Mouse (Mus musculus): ENCODE results near the gene Rchy1. TPM values are rescaled to one million over a fixed set of nuclear protein-coding genes. Genes with fewer than 3 reads are reported as not detected.

Rchy1 gene
- total RNA-seq, 1 experiment: 31.6 TPM

DNA sequence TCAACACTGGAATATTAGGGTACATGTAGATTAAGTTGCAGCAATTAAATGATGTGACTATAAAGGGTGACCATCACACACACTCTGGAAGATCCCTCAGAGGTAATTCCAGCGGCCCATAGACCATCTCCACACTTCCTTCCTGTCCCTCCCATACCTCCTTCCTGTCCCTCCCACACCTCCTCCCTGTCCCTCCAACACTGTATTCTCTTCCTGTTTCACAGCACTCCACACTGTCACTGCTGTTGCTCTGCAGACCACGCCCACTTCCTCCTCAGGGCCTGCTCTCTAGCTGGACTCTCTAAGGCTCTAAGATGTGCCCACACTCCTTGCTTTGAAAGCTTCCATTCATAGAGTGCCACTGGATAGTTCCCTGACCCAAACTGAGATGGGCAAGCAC is 37.9 kb upstream of the Rchy1 start:
- TF ChIP-seq ZNF384 (IDR thresholded peaks at IDR 0.05; ENCODE audit: low read depth, low read length) (no peak), ZC3H11A (IDR thresholded peaks at IDR 0.05; ENCODE audit: borderline replicate concordance, low read depth, low read length) (no peak), HCFC1 (IDR thresholded peaks at IDR 0.05; ENCODE audit: borderline replicate concordance, insufficient read depth, low read length) (no peak), CHD2 (IDR thresholded peaks at IDR 0.05; ENCODE audit: low read depth, low read length) (no peak), MAFK (IDR thresholded peaks at IDR 0.05; ENCODE audit: insufficient read depth, low read depth, low read length) (no peak)
- Histone ChIP-seq H3K4me3 (ENCODE audit: insufficient read depth in 1 of 2, low read depth in 1 of 2, low read length in 2 of 2, poor library complexity in 1 of 2, severe bottlenecking in 1 of 2) (no peak overlapping the region), H3K27ac (ENCODE audit: insufficient read depth, low read depth, low read length, poor library complexity, severe bottlenecking) (no peak overlapping the region), H3K36me3 (ENCODE audit: control insufficient read depth, insufficient read depth, low read length, poor library complexity, severe bottlenecking) (no peaks in the 10 kb centered on the region), H3K9ac (ENCODE audit: insufficient read depth, low read depth, low read length, poor library complexity, severe bottlenecking) (no peak overlapping the region), H3K4me1 (ENCODE audit: control insufficient read depth in 2 of 2, insufficient read depth in 2 of 2, low read length in 2 of 2, poor library complexity in 1 of 2) (no peaks in the 10 kb centered on the region), H3K9me3 (ENCODE audit: control insufficient read depth, insufficient read depth, low read depth, low read length) (no peaks in the 10 kb centered on the region)
- no peak for DNase-seq (ENCODE audit: low read depth, low spot score)
- in situ Hi-C loops (cut with MboI; ENCODE audit: low sequenced_read_pairs in 2 of 2, unreplicated experiment in 2 of 2): no loop called here

DNA sequence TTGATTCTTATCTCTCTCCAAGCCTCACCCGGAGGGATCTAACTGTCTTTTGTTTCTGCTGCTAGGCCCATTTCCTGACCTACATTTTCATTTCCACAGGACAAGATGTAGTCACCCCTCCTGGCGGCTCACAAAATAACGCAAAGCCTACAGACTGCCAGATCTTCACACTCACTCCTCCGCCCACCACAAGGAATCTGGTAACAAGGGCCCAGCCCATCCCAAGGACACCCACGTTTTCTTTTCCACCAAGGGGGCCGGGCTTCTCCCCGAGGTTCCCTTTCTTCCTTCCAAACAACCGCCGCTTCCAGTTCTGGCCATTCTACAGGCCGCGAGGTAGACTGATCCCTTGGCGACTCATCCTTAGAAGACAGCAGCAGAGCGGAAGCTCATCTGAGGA is 31.7 kb upstream of the Rchy1 start:
- peak; percentile 61 for DNase-seq (ENCODE audit: low read depth, low spot score)
- in situ Hi-C loops (cut with MboI; ENCODE audit: low sequenced_read_pairs in 2 of 2, unreplicated experiment in 2 of 2): no loop called here
- H3K4me3 ChIP-seq (ENCODE audit: insufficient read depth in 1 of 2, low read depth in 1 of 2, low read length in 2 of 2, poor library complexity in 1 of 2, severe bottlenecking in 1 of 2): peak overlapping the region; percentile 19 to 52; a peak in 3 of 4 replicates
- H3K27ac ChIP-seq (ENCODE audit: insufficient read depth, low read depth, low read length, poor library complexity, severe bottlenecking): peak overlapping the region; percentile 56
- peaks cover 2 to 3% of the 10 kb centered on the region in 2 experiments; a peak in 1 of 4 replicates for H3K4me1 ChIP-seq (ENCODE audit: control insufficient read depth in 2 of 2, insufficient read depth in 2 of 2, low read length in 2 of 2, poor library complexity in 1 of 2)
- H3K9me3 ChIP-seq (ENCODE audit: control insufficient read depth, insufficient read depth, low read depth, low read length): no peaks in the 10 kb centered on the region
- peak overlapping the region; percentile 54; the same call in 1 of the 2 replicates for H3K9ac ChIP-seq (ENCODE audit: insufficient read depth, low read depth, low read length, poor library complexity, severe bottlenecking)
- TF ChIP-seq CHD2 (IDR thresholded peaks at IDR 0.05; ENCODE audit: low read depth, low read length): no peak
- no peak for TF ChIP-seq ZC3H11A (IDR thresholded peaks at IDR 0.05; ENCODE audit: borderline replicate concordance, low read depth, low read length)
- H3K36me3 ChIP-seq (ENCODE audit: control insufficient read depth, insufficient read depth, low read length, poor library complexity, severe bottlenecking): no peaks in the 10 kb centered on the region

DNA sequence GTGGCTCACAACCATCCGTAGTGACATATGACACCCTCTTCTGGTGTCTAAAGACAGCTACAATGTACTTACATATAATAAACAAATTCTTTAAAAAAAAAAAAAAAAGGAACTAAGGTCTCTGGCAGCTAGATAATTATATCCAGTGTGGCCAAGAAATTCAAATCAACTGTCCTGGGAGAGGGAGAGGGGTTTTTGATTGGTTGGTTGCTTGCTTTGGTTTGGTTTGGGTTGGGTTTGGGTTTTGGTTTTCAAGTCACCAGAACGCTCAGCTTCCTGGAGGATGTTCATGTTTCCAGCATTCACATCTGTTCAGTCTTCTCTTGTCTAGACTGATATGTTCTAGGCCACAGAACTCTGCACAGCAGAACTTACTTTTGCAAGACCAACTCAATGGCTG is 30.2 kb upstream of the Rchy1 start:
- H3K27ac ChIP-seq (ENCODE audit: insufficient read depth, low read depth, low read length, poor library complexity, severe bottlenecking): no peak overlapping the region
- peaks cover 2 to 3% of the 10 kb centered on the region in 2 experiments; a peak in 2 of 4 replicates for H3K4me1 ChIP-seq (ENCODE audit: control insufficient read depth in 2 of 2, insufficient read depth in 2 of 2, low read length in 2 of 2, poor library complexity in 1 of 2)
- in situ Hi-C loops (cut with MboI; ENCODE audit: low sequenced_read_pairs in 2 of 2, unreplicated experiment in 2 of 2): no loop called here
- no peak for TF ChIP-seq ZC3H11A (IDR thresholded peaks at IDR 0.05; ENCODE audit: borderline replicate concordance, low read depth, low read length)
- no peaks in the 10 kb centered on the region for H3K36me3 ChIP-seq (ENCODE audit: control insufficient read depth, insufficient read depth, low read length, poor library complexity, severe bottlenecking)
- H3K4me3 ChIP-seq (ENCODE audit: insufficient read depth in 1 of 2, low read depth in 1 of 2, low read length in 2 of 2, poor library complexity in 1 of 2, severe bottlenecking in 1 of 2): no peak overlapping the region
- no peak for DNase-seq (ENCODE audit: low read depth, low spot score)
- H3K9me3 ChIP-seq (ENCODE audit: control insufficient read depth, insufficient read depth, low read depth, low read length): no peaks in the 10 kb centered on the region
- H3K9ac ChIP-seq (ENCODE audit: insufficient read depth, low read depth, low read length, poor library complexity, severe bottlenecking): no peak overlapping the region

DNA sequence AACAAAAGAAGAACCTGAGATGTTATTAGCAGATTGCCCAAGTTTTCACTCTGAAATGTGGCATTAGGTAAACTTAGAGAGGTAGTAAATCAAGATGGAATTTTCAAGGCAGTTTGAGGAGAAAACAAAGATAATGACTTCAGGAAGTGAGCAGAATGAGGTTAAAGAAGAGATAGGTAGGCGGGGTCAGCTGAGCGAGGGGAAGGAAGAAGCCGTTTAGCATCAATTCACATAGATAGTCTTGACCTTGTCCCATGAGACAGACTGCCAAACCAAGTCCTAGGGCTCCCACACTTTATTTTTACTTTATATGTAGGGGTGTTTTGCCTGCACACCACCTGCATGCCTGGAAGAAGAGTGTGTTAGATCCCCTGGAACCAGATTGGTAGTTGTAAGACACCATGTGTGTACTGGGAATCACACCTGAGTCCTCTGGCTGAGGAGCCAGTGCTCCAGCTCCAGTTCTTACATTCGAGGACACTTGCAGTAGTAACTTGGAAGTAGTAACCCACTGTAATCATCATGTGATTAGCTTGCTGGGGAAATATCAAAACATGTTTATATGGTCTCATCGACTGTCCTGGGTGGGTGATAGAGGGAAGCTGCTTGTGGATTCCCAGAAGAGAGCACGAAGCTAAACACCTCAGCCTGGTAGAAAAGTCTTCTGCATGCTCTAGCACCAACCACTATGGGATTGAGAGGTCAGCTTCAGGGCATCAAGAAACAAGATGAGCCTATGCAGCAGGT is 28.5 kb upstream of the Rchy1 start:
- no peak for TF ChIP-seq CHD2 (IDR thresholded peaks at IDR 0.05; ENCODE audit: low read depth, low read length)
- in situ Hi-C loops (cut with MboI; ENCODE audit: low sequenced_read_pairs in 2 of 2, unreplicated experiment in 2 of 2): no loop called here
- H3K9ac ChIP-seq (ENCODE audit: insufficient read depth, low read depth, low read length, poor library complexity, severe bottlenecking): no peak overlapping the region
- no peak overlapping the region for H3K27ac ChIP-seq (ENCODE audit: insufficient read depth, low read depth, low read length, poor library complexity, severe bottlenecking)
- H3K4me3 ChIP-seq (ENCODE audit: insufficient read depth in 1 of 2, low read depth in 1 of 2, low read length in 2 of 2, poor library complexity in 1 of 2, severe bottlenecking in 1 of 2): no peak overlapping the region
- H3K36me3 ChIP-seq (ENCODE audit: control insufficient read depth, insufficient read depth, low read length, poor library complexity, severe bottlenecking): no peaks in the 10 kb centered on the region
- peaks cover 2 to 3% of the 10 kb centered on the region in 2 experiments; a peak in 2 of 4 replicates for H3K4me1 ChIP-seq (ENCODE audit: control insufficient read depth in 2 of 2, insufficient read depth in 2 of 2, low read length in 2 of 2, poor library complexity in 1 of 2)
- H3K9me3 ChIP-seq (ENCODE audit: control insufficient read depth, insufficient read depth, low read depth, low read length): no peaks in the 10 kb centered on the region
- no peak for DNase-seq (ENCODE audit: low read depth, low spot score)

DNA sequence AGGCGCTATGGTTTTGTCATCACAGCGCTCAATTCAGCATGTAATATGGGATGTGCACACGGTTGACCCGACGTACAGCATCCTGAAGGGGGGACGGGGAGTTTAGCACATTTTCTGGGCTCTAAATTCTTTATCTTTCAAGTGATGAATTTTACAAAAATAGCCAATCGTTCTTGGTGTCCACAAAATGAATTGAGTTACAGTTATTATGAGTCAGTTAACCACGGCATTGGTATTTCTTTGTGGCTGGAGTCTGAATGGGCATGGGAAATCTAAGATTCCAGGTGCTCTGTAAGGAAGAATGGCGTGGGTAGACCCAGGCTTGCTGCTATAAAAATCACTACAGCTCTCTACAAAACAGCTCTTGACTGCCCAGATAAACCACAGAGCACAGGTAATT is 26.4 kb upstream of the Rchy1 start:
- TF ChIP-seq MAFK (IDR thresholded peaks at IDR 0.05; ENCODE audit: insufficient read depth, low read depth, low read length): no peak
- no peak for TF ChIP-seq CHD2 (IDR thresholded peaks at IDR 0.05; ENCODE audit: low read depth, low read length)
- no peak for TF ChIP-seq ZC3H11A (IDR thresholded peaks at IDR 0.05; ENCODE audit: borderline replicate concordance, low read depth, low read length)
- TF ChIP-seq ZNF384 (IDR thresholded peaks at IDR 0.05; ENCODE audit: low read depth, low read length): no peak
- no peak for TF ChIP-seq HCFC1 (IDR thresholded peaks at IDR 0.05; ENCODE audit: borderline replicate concordance, insufficient read depth, low read length)
- H3K4me3 ChIP-seq (ENCODE audit: insufficient read depth in 1 of 2, low read depth in 1 of 2, low read length in 2 of 2, poor library complexity in 1 of 2, severe bottlenecking in 1 of 2): no peak overlapping the region

More for the DNA sequence above, 26.4 kb upstream of the Rchy1 start:
- Histone ChIP-seq H3K9me3 (ENCODE audit: control insufficient read depth, insufficient read depth, low read depth, low read length) (no peaks in the 10 kb centered on the region), H3K4me1 (ENCODE audit: control insufficient read depth in 2 of 2, insufficient read depth in 2 of 2, low read length in 2 of 2, poor library complexity in 1 of 2) (peaks cover 0 to 3% of the 10 kb centered on the region in 2 experiments; a peak in 2 of 4 replicates), H3K9ac (ENCODE audit: insufficient read depth, low read depth, low read length, poor library complexity, severe bottlenecking) (no peak overlapping the region), H3K36me3 (ENCODE audit: control insufficient read depth, insufficient read depth, low read length, poor library complexity, severe bottlenecking) (no peaks in the 10 kb centered on the region), H3K27ac (ENCODE audit: insufficient read depth, low read depth, low read length, poor library complexity, severe bottlenecking) (no peak overlapping the region)
- no peak for DNase-seq (ENCODE audit: low read depth, low spot score)
- in situ Hi-C loops (cut with MboI; ENCODE audit: low sequenced_read_pairs in 2 of 2, unreplicated experiment in 2 of 2): no loop called here
